Mouse (Mus musculus) midbrain, embryonic 15.5 days (tissue): Measurements from ENCODE around the gene Itga7. TPM values are rescaled to one million over a fixed set of nuclear protein-coding genes. Genes with fewer than 3 reads are reported as not detected.

Source experiments
- polyA plus RNA-seq: library from polyadenylated mRNA; unstranded; fragments of >200 nt; fragmentation: Nextera tagmentation; extraction: Ambion mirVana; gene quantifications from 2 replicates; pipeline ENCODE4 v1.2.1, GENCODE M21; 2015

Itga7 gene
- polyA plus RNA-seq, 1 experiment from 2014 or later = 5.1 TPM

Other genes starting within 250 kb of the Itga7 start
- gene Rab5b, start 237.6 kb upstream of the Itga7 start, polyA plus RNA-seq = 122 and 123 TPM in 2 replicates
- 0.54 and 0.88 TPM in 2 replicates for gene Pmel, start 229.6 kb upstream of the Itga7 start, polyA plus RNA-seq
- gene Cdk2, start 228.8 kb upstream of the Itga7 start, polyA plus RNA-seq = 15.1 and 18.6 TPM in 2 replicates
- gene Dgka, start 189.0 kb upstream of the Itga7 start, polyA plus RNA-seq = 7.6 and 7.8 TPM in 2 replicates
- gene Pym1, start 185.9 kb upstream of the Itga7 start, polyA plus RNA-seq = 45.8 and 47.6 TPM in 2 replicates
- 0.58 and 0.79 TPM in 2 replicates for gene Mmp19, start 142.9 kb upstream of the Itga7 start, polyA plus RNA-seq
- gene Dnajc14, start 129.8 kb upstream of the Itga7 start, polyA plus RNA-seq = 59.4 and 60.8 TPM in 2 replicates
- gene Tmem198b, start 129.4 kb upstream of the Itga7 start, polyA plus RNA-seq = 16.0 and 17.6 TPM in 2 replicates
- gene Sarnp, start 116.5 kb upstream of the Itga7 start, polyA plus RNA-seq = 145 and 155 TPM in 2 replicates
- 21.9 and 22.7 TPM in 2 replicates for gene Ormdl2, start 112.2 kb upstream of the Itga7 start, polyA plus RNA-seq
- 10.3 and 10.9 TPM in 2 replicates for gene Gdf11, start 42.1 kb upstream of the Itga7 start, polyA plus RNA-seq
- gene Cd63, start 32.8 kb upstream of the Itga7 start, polyA plus RNA-seq = 154 and 184 TPM in 2 replicates
- gene Rdh5, start 10.9 kb upstream of the Itga7 start, polyA plus RNA-seq = 12.9 and 15.4 TPM in 2 replicates
- 259 and 262 TPM in 2 replicates for gene Bloc1s1, start 9.8 kb upstream of the Itga7 start, polyA plus RNA-seq
- not detected in 2 replicates for gene Mettl7b, start 27.2 kb downstream of the Itga7 start, polyA plus RNA-seq
- not detected in 2 replicates for gene Olfr9, start 55.6 kb downstream of the Itga7 start, polyA plus RNA-seq
- gene Olfr763, start 77.0 kb downstream of the Itga7 start, polyA plus RNA-seq = not detected in 2 replicates
- gene Olfr764-ps1, start 106.1 kb downstream of the Itga7 start, polyA plus RNA-seq = not detected in 2 replicates
- gene Olfr765, start 116.2 kb downstream of the Itga7 start, polyA plus RNA-seq = not detected in 2 replicates
- gene Olfr766-ps1, start 135.2 kb downstream of the Itga7 start, polyA plus RNA-seq = not detected in 2 replicates
- not detected in 2 replicates for gene Olfr767, start 149.1 kb downstream of the Itga7 start, polyA plus RNA-seq
- gene Olfr768, start 165.6 kb downstream of the Itga7 start, polyA plus RNA-seq = not detected in 2 replicates
- gene Olfr769, start 184.0 kb downstream of the Itga7 start, polyA plus RNA-seq = not detected in 2 replicates
- gene Olfr770, start 205.2 kb downstream of the Itga7 start, polyA plus RNA-seq = not detected in 2 replicates
- not detected in 2 replicates for gene Olfr771, start 230.9 kb downstream of the Itga7 start, polyA plus RNA-seq
- not detected in 2 replicates for gene Olfr772, start 244.1 kb downstream of the Itga7 start, polyA plus RNA-seq